Mouse (Mus musculus) liver, postnatal 0 days (tissue): ENCODE results near the gene Hnrnpdl. TPM values are rescaled to one million over a fixed set of nuclear protein-coding genes. Genes with fewer than 3 reads are reported as not detected.

Source experiments
- ATAC-seq: fragments of 200-750 bp; cut with Nextera tagmentation; 2 replicates; pipeline ENCODE4 v1.8.0; 2017; ENCODE audit warnings: mild to moderate bottlenecking, moderate library complexity
- DNase-seq: peaks from one replicate; pipeline ENCODE4 v3.0.0-alpha.2; 2016
- H3K27ac ChIP-seq: fragments of 300-500 bp; sonication (generic); 2 replicates; pipeline ENCODE4 v1.5.1; 2014; ENCODE audit warnings: antibody characterized with exemption, moderate library complexity, mild to moderate bottlenecking, low read depth
- H3K27me3 ChIP-seq: fragments of 300-500 bp; sonication (generic); 2 replicates; pipeline ENCODE4 v1.6.1; 2014; ENCODE audit warnings: low read length, control low read depth, mixed read lengths; ENCODE audit not compliant: insufficient read depth
- H3K36me3 ChIP-seq: fragments of 300-500 bp; sonication (generic); replicated peaks from 2 replicates; pipeline ENCODE4 v1.6.1; 2014; ENCODE audit warnings: mild to moderate bottlenecking, control low read depth, low read length, moderate library complexity, mixed read lengths; ENCODE audit not compliant: insufficient read depth
- H3K4me1 ChIP-seq: fragments of 300-500 bp; sonication (generic); 2 replicates; pipeline ENCODE4 v1.6.1; 2014; ENCODE audit warnings: antibody characterized with exemption, mild to moderate bottlenecking, control low read depth; ENCODE audit not compliant: insufficient read depth
- H3K4me2 ChIP-seq: fragments of 300-500 bp; sonication (generic); 2 replicates; pipeline ENCODE4 v1.6.1; 2014; ENCODE audit warnings: low read depth, mild to moderate bottlenecking, low read length, moderate library complexity, mixed read lengths
- H3K4me3 ChIP-seq: fragments of 300-500 bp; sonication (generic); 2 replicates; pipeline ENCODE4 v1.5.1; 2014; ENCODE audit warnings: low read depth, low read length
- H3K9ac ChIP-seq: fragments of 300-500 bp; sonication (generic); replicated peaks from 2 replicates; pipeline ENCODE4 v1.6.1; 2014; ENCODE audit warnings: mild to moderate bottlenecking, moderate library complexity
- H3K9me3 ChIP-seq: fragments of 300-500 bp; sonication (generic); 2 replicates; pipeline ENCODE4 v1.6.1; 2016; ENCODE audit warnings: mild to moderate bottlenecking, control low read depth, low read length, mixed read lengths
- CTCF ChIP-seq: sonication (generic); IDR thresholded peaks from 2 replicates; pipeline ENCODE4 v1.5.1; 2016; ENCODE audit warnings: antibody characterized with exemption, low read depth
- EP300 ChIP-seq: IDR thresholded peaks from 2 replicates; pipeline ENCODE4 v1.6.1; 2016; ENCODE audit warnings: antibody characterized with exemption, low read depth, mild to moderate bottlenecking
- WGBS: fragments of 180-500 bp; shearing (Covaris S2); extraction: QIAGEN DNeasy Blood & Tissue Kit; methylation state at CpG from one replicate; pipeline ENCODE4 v1.1.7; 2014; ENCODE audit not compliant: insufficient replicate concordance; 5-methylcytosine and 5-hydroxymethylcytosine counted together
- polyA plus RNA-seq: library from polyadenylated mRNA; unstranded; fragments of >200 nt; fragmentation: Nextera tagmentation; extraction: Ambion mirVana; gene quantifications from 2 replicates; pipeline ENCODE4 v1.2.1, GENCODE M21; 2015

The Hnrnpdl gene
- polyA plus RNA-seq, 1 experiment from 2014 or later, result 33.3 TPM

DNA sequence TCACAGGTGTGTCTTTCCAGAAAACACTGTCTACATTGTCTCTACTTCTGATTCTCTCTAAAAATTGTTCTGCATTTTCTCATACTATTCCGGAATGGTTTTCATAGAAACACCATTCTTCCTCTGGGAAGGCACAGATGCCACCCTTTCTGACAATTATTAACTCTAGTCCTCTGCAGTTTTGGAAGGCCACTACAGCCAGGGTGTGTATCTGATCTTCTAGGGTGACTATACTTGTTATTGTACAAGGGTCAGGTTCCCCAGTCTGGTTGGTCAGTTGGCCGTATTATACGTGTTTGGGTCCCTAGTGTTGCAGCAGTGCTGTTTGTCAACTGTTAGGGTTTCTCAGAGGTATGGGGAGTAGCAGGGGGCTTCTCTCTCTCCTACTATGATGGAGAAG, 44.8 kb downstream of the Hnrnpdl start:
- Histone ChIP-seq H3K36me3 (no peaks in the 10 kb centered on the region), H3K9me3 (peaks cover 2% of the 10 kb centered on the region; the same call in 1 of the 2 replicates), H3K27ac (peak overlapping the region; percentile 74), H3K4me3 (no peak overlapping the region), H3K4me1 (0 out of 2 replicates have a peak, but pooled peaks cover 3% of the 10 kb centered on the region), H3K9ac (no peak overlapping the region), H3K27me3 (no peaks in the 10 kb centered on the region), H3K4me2 (peak overlapping the region; percentile 18; the same call in 1 of the 2 replicates)
- 63% methylated on average over 3 of the region's 3 CpGs for WGBS
- ATAC-seq, result peak; percentile 84
- no peak for DNase-seq
- no peak for TF ChIP-seq CTCF
- no peak for TF ChIP-seq EP300

GRCm38 (mm10) chr5:99994166-99994565, 45.3 kb downstream of the Hnrnpdl start:
- TF ChIP-seq EP300 (peak; percentile 53), CTCF (no peak)

More at GRCm38 (mm10) chr5:99994166-99994565, 45.3 kb downstream of the Hnrnpdl start:
- 0 out of 2 replicates have a peak, but pooled peaks cover 3% of the 10 kb centered on the region for H3K4me1 ChIP-seq
- no peak overlapping the region for H3K9ac ChIP-seq
- H3K27me3 ChIP-seq, result no peaks in the 10 kb centered on the region
- peaks cover 2% of the 10 kb centered on the region; the same call in 1 of the 2 replicates for H3K9me3 ChIP-seq
- H3K4me3 ChIP-seq, result no peak overlapping the region
- DNase-seq (peak; percentile 46), ATAC-seq (peak; percentile 97)
- 56% methylated on average over 3 of the region's 3 CpGs for WGBS
- 0 out of 2 replicates have a peak overlapping the region, but pooled peaks have one; percentile 4 for H3K4me2 ChIP-seq
- H3K27ac ChIP-seq, result peak overlapping the region; percentile 74
- H3K36me3 ChIP-seq, result no peaks in the 10 kb centered on the region

Other genes with a start within 250 kb of the Hnrnpdl start
- 0.15 TPM in 1 of 2 replicates, not detected in the other for gene Vamp9, start 133.4 kb downstream of the Hnrnpdl start, polyA plus RNA-seq
- 38.1 and 45.4 TPM in 2 replicates for gene Hnrnpd, start 60.7 kb downstream of the Hnrnpdl start, polyA plus RNA-seq
- gene 4930524J08Rik, start 60.6 kb downstream of the Hnrnpdl start, polyA plus RNA-seq, result 0.96 and 1.4 TPM in 2 replicates
- gene Enoph1, start 321 bp upstream of the Hnrnpdl start, polyA plus RNA-seq, result 9.2 and 10.6 TPM in 2 replicates
- gene Tmem150c, start 120.1 kb upstream of the Hnrnpdl start, polyA plus RNA-seq, result 1.1 and 1.4 TPM in 2 replicates